Mouse (Mus musculus) forebrain, embryonic 16.5 days (tissue): ENCODE results near the gene Mgea5. TPM values are rescaled to one million over a fixed set of nuclear protein-coding genes. Genes with fewer than 3 reads are reported as not detected.
A peak's percentile ranks its signal among the peaks of the same experiment; 100 is the strongest.

Experiments
- ATAC-seq: fragments of 200-750 bp; cut with Nextera tagmentation; 2 replicates; pipeline ENCODE4 v1.8.0; 2017; ENCODE audit warnings: mild to moderate bottlenecking, moderate library complexity
- H3K27ac ChIP-seq: fragments of 300-500 bp; sonication (generic); 2 replicates; pipeline ENCODE4 v1.5.1; 2014; ENCODE audit warnings: low read length, control low read depth
- H3K27me3 ChIP-seq: fragments of 300-500 bp; sonication (generic); replicated peaks from 2 replicates; pipeline ENCODE4 v1.6.1; 2014; ENCODE audit warnings: low read length; ENCODE audit not compliant: control insufficient read depth, insufficient read depth
- H3K36me3 ChIP-seq: fragments of 300-500 bp; sonication (generic); 2 replicates; pipeline ENCODE4 v1.6.1; 2014; ENCODE audit not compliant: control insufficient read depth, insufficient read depth
- H3K4me1 ChIP-seq: fragments of 300-500 bp; sonication (generic); replicated peaks from 2 replicates; pipeline ENCODE4 v1.6.1; 2014; ENCODE audit warnings: low read length; ENCODE audit not compliant: control insufficient read depth, insufficient read depth
- H3K4me2 ChIP-seq: fragments of 300-500 bp; sonication (generic); 2 replicates; pipeline ENCODE4 v1.6.1; 2014; ENCODE audit warnings: mild to moderate bottlenecking, low read length, control low read depth
- H3K4me3 ChIP-seq: fragments of 300-500 bp; sonication (generic); replicated peaks from 2 replicates; pipeline ENCODE4 v1.5.1; 2014; ENCODE audit warnings: mild to moderate bottlenecking, low read length, control low read depth
- H3K9ac ChIP-seq: fragments of 300-500 bp; sonication (generic); replicated peaks from 2 replicates; pipeline ENCODE4 v1.6.1; 2014; ENCODE audit warnings: low read depth, low read length, control low read depth
- H3K9me3 ChIP-seq: fragments of 300-500 bp; sonication (generic); 2 replicates; pipeline ENCODE4 v1.6.1; 2016; ENCODE audit warnings: low read length; ENCODE audit not compliant: control insufficient read depth
- WGBS: fragments of 180-500 bp; shearing (Covaris S2); extraction: QIAGEN DNeasy Blood & Tissue Kit; methylation state at CpG from one replicate; pipeline ENCODE4 v1.1.7; 2014; 5-methylcytosine and 5-hydroxymethylcytosine counted together
- polyA plus RNA-seq: library from polyadenylated mRNA; unstranded; fragments of >200 nt; fragmentation: Nextera tagmentation; extraction: Ambion mirVana; gene quantifications from 2 replicates; pipeline ENCODE4 v1.2.1, GENCODE M21; 2015

The Mgea5 gene
- polyA plus RNA-seq, 1 experiment from 2014 or later = 90.5 TPM

DNA sequence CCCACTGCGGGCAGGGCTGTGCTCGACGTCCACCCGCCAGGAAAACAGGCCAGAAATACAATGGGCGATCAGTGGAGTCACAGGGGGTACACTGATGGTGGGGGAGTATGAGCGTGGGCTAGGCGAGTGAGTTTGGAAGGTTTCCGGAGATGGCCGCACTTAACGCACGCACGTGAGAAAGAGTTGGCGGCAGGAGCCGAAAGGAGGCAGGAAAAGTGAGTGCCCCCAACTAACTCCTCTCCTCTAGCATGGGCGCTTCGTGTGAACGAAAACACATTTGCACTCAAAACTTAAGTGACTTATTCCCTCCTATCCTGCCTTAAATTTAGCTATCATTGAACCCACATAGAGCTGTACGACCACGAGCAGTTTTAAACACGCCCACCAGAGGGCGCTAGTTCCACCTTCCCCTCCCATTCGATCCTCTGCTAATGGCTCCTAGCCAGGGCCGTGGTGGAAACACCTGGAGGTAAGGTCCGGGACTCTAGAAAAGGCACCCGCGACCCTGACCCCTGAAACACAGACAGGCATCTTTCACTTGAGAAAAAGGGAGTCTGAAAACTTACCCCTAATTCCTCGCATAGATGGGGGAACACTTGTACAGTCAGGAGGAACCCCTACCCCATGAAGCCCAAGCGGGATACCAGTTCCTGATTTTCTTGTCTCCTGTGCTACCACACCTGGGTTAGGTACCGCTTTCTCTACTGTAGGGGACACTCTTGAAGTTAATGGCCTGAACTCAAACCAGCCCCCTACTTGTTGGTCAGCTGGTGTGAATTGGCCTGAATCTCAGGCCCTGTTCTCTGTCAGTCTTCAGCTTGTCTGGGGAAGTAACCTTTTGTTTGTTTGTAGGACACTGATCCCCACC is 37.2 kb downstream of the Mgea5 start:
- Histone ChIP-seq H3K27ac (no peak overlapping the region), H3K4me1 (peaks cover 41% of the 10 kb centered on the region), H3K4me2 (no peak overlapping the region), H3K9me3 (no peaks in the 10 kb centered on the region), H3K9ac (no peak overlapping the region), H3K4me3 (no peak overlapping the region), H3K36me3 (no peaks in the 10 kb centered on the region), H3K27me3 (peaks cover 43% of the 10 kb centered on the region)
- no peak for ATAC-seq
- 12% methylated on average over 29 of the region's 29 CpGs for WGBS

DNA sequence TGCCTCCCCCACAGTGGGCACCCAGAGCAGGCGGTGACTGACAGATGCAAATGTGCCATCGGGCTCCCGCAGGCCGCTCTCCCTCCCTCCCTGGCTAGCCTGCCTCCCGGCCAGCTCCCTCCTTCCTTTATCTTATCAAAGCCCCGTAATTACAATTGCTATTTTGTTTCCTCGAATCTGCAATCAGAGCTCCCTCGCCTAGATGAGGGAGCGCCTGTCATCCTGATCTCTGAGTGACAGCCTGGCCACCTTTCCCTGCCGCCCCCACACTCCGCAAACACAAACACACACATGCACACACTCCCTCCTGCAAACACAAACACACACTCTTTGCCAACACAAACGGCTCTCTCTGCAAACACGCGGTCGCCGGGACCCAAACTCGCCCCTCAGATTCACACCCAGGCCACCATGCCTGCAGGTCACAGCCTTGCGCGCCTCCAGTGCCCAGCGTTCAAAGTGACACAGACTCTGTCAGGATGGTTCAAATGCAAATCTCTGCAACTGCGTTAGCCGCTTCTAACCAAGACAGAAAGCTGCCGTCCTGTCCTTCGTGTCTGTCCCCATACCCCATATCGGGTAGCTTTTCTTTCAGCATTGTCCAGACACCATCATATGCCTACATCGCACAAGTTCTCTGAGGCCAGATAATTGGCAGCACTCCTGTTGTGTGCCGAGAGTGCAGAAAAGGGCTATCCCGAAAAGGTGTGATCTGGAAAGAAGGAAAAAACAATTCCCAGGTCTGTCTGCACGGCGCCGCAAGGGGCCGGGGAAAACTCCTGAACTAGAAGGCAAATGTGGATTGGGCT is 38.1 kb downstream of the Mgea5 start:
- Histone ChIP-seq H3K27me3 (peaks cover 49% of the 10 kb centered on the region), H3K9me3 (no peaks in the 10 kb centered on the region), H3K9ac (no peak overlapping the region), H3K4me1 (peaks cover 41% of the 10 kb centered on the region), H3K4me2 (no peak overlapping the region), H3K4me3 (no peak overlapping the region), H3K27ac (no peak overlapping the region), H3K36me3 (no peaks in the 10 kb centered on the region)
- 4% methylated on average over 32 of the region's 32 CpGs for WGBS
- no peak for ATAC-seq

DNA sequence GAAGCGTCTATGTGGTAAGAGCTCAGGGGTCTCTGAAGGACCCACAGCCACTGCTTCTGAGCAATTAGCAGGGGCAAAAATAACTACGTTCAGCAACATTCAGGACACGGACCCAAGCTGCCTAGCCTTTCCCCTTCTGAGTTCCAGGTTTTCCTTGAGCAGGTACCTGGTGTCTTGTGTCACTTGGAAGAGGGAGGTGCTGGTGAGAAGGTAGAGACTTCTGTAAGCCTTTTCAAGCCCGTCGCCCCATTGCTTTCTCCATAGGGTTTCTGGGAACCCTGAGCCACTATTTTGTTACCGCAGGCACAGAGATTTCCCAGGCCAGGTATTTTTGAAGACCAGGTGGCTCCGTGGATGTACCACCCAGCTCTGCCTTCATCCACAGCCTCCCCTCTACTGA is 40.0 kb downstream of the Mgea5 start:
- no peak overlapping the region for H3K4me3 ChIP-seq
- no peak overlapping the region for H3K4me2 ChIP-seq
- WGBS = 14% methylated on average over 7 of the region's 7 CpGs

DNA sequence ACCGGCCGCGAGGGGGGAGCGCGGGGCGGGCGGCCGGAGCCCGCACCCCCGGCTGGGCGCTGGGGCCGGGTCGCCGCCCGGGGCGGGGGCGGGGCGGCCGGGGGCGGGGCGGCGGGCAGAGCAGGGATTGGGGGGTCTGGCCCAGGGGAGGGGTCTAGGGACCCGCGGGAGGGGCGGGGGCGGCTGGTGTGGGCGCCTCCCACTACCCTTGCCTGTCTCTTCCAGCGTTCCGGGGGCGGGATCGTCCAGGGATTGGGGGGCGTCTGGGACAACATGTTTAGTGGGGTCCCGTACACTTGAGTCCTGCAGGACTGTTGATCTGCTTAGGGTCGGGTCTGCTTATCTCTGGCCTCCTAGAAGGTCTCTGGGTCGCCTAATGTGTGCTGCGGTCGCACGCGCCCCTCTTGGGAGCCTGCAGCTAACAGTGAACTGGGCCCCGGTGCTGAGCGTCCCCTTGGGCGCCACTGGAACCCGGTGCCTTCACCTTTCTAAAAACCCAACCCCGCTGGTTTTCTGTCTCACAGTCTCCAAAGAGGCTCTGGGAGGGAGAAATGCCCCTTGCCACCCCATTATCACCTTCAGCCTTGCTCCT is 40.6 kb downstream of the Mgea5 start:
- ATAC-seq = no peak

More for the DNA sequence above, 40.0 kb downstream of the Mgea5 start:
- H3K9me3 ChIP-seq = no peaks in the 10 kb centered on the region
- no peak for ATAC-seq
- H3K27ac ChIP-seq = no peak overlapping the region
- peaks cover 65% of the 10 kb centered on the region for H3K27me3 ChIP-seq
- H3K9ac ChIP-seq = no peak overlapping the region
- H3K4me1 ChIP-seq = peaks cover 33% of the 10 kb centered on the region
- no peaks in the 10 kb centered on the region for H3K36me3 ChIP-seq

DNA sequence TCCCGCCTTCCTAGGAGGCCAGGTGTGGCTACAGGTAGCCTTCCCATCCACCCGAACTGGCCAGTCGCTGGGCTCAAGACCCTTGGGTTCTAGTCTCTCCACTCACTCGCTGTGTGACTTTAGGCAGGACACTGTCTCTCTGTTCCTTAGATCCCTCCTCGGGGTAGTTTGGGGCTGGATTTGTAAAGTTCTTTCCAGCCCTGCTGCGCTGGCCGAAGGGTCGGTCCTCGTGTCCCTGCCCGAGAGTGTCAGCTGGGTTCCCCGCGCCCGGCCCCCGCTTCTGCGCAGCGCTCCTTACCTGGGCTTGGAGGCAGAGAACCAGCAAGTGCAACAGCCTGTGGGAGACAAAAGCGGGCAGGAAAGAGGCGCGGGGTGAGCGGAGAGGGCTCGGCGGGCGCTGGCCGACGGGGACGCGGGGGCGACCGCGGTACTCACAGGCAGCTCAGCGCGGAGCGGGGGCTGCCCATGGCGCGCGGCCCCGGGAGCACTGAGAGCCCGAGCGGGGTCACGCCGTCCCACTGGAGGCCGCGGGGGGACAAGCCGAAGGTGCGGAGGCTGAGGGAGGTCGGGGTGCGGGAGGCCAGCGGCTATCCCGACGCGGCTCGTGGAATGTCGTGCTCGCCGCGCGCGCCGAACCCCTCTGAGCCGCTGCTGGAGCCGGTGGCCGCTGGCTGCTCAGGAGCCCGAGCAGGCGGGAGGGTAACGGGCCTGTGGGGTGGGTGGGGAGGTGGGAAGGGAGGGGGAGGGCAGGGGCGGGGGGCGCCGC is 41.2 kb downstream of the Mgea5 start, which contains the start of gene Fgf8:
TSS of gene Fgf8 (minus strand) at position 698 of the 766 bp plus-strand sequence.
- 0% methylated on average over 54 of the region's 68 CpGs for WGBS
- Histone ChIP-seq H3K36me3 (no peaks in the 10 kb centered on the region), H3K9me3 (no peaks in the 10 kb centered on the region), H3K4me1 (peaks cover 28% of the 10 kb centered on the region), H3K4me2 (peak within 1 kb of the TSS; percentile 64), H3K9ac (peak within 1 kb of the TSS; percentile 48; the same call in 1 of the 2 replicates), H3K27ac (no peak within 1 kb of the TSS), H3K4me3 (peak within 1 kb of the TSS; percentile 40), H3K27me3 (peaks cover 76% of the 10 kb centered on the region)
- ATAC-seq = no peak

More for the DNA sequence above, 40.6 kb downstream of the Mgea5 start:
- Histone ChIP-seq H3K4me2 (peak overlapping the region; percentile 64), H3K9me3 (no peaks in the 10 kb centered on the region), H3K4me1 (peaks cover 28% of the 10 kb centered on the region), H3K27ac (no peak overlapping the region), H3K4me3 (peak overlapping the region; percentile 40), H3K36me3 (no peaks in the 10 kb centered on the region), H3K9ac (no peak overlapping the region), H3K27me3 (peaks cover 70% of the 10 kb centered on the region)
- 3% methylated on average over 20 of the region's 44 CpGs for WGBS

DNA sequence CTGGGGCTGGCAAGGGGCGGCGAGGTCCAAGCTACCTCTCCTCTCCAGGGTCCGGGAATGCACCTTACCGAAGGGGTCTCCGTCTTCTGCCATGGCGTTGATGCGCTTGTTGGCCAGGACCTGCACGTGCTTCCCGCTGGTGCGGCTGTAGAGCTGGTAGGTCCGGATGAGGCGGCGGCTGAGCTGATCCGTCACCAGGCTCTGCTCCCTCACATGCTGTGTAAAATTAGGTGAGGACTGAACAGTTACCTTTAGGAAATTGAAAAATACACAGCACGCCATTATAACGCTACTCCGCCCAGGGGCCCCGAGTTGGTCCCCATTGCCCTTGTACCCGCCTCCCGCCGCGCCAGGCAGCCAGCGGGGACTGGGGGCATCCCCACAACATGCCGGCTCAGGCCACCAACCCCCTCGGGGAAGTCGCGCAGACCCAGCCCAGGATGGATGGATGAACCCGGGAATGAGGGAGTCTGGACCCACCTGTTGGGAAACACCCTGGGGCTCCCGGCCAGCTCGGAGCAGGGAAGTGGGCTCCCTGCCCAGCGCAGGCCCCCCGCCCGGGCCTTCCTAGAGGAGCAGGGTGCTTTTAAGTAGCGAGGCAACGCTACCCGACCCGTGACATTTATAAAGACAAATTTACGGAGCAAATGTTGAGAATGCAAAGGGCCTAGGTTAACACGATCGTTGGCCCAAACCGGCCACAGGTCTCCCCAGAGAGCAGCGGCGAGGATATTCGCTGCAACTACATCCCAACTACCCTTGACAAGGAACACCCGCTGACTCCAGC is 42.0 kb downstream of the Mgea5 start:
- Histone ChIP-seq H3K9ac (no peak overlapping the region), H3K9me3 (no peaks in the 10 kb centered on the region), H3K27me3 (peaks cover 78% of the 10 kb centered on the region), H3K4me3 (no peak overlapping the region; the same call in 1 of the 2 replicates), H3K27ac (no peak overlapping the region), H3K4me2 (no peak overlapping the region), H3K36me3 (no peaks in the 10 kb centered on the region), H3K4me1 (peaks cover 35% of the 10 kb centered on the region)
- no peak for ATAC-seq
- 1% methylated on average over 45 of the region's 45 CpGs for WGBS

DNA sequence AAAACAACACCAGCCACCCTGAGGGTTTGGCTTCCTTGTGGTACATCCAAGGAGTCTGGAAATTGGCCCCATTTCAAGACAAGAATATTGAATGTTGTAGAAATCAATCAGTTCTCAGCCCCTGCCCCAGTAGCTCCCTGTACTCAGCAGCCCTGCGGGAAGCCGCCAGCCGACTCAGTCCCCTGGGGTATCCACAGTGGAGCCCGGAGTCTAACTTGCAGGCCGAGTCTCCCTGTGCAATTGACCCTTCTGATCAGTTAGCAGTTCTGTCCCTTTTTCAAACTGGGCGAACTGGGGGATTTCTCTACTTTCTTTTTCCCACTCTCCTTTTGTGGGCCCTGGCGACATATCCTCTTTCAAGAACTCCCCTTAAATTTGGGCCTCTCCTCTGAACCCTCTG is 42.8 kb downstream of the Mgea5 start:
- no peak overlapping the region for H3K4me2 ChIP-seq
- no peaks in the 10 kb centered on the region for H3K36me3 ChIP-seq
- no peak overlapping the region for H3K4me3 ChIP-seq
- H3K27me3 ChIP-seq = peaks cover 80% of the 10 kb centered on the region
- no peak for ATAC-seq
- no peaks in the 10 kb centered on the region for H3K9me3 ChIP-seq
- H3K27ac ChIP-seq = no peak overlapping the region
- WGBS = 3% methylated on average over 7 of the region's 7 CpGs
- peaks cover 35% of the 10 kb centered on the region for H3K4me1 ChIP-seq
- no peak overlapping the region for H3K9ac ChIP-seq

DNA sequence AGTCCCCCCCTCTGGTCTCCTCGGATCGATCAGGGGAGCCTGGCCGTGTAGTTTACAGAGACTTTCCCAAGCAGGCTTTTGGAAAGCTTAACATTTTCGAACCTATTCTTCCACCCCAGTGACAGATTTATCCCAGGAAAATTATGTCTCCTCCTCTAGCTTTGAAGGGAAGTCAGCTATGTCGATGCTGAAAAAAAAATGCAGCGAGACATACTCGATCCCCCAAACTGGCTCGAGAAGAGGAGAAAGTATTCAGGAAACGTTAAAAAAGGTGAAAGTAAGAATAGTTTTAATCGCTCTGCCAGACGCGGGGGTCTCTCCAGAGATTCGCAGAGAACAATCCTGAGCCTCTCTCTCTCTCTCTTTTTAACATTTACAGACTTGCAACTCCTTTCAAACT is 43.4 kb downstream of the Mgea5 start:
- peaks cover 29% of the 10 kb centered on the region for H3K4me1 ChIP-seq
- ATAC-seq = no peak
- no peak overlapping the region for H3K27ac ChIP-seq
- under 1% methylated on average over 13 of the region's 13 CpGs for WGBS
- H3K9me3 ChIP-seq = no peaks in the 10 kb centered on the region
- H3K9ac ChIP-seq = no peak overlapping the region
- H3K36me3 ChIP-seq = no peaks in the 10 kb centered on the region
- H3K4me3 ChIP-seq = no peak overlapping the region
- peaks cover 79% of the 10 kb centered on the region for H3K27me3 ChIP-seq
- H3K4me2 ChIP-seq = no peak overlapping the region
